Comparison of ENCODE assay signal across 34 mouse cellular contexts in genomic region chr16:93575574-93575973, GRCm38 (mm10). TPM values are rescaled to one million over a fixed set of nuclear protein-coding genes. Genes with fewer than 3 reads are reported as not detected.
DNase-seq lines count a peak whose midpoint lies in the region; ATAC-seq and TF ChIP-seq lines count a peak whose summit lies in the region.
"Had no signal": no experiment of that assay in that cellular context is flagged by ENCODE, and none has a peak within 500 bp of the region (broad histone marks: within the 10 kb centered on the region; RNA-seq: fewer than 3 reads in every experiment).

No protein-coding gene starts in this region.

- H3K27ac ChIP-seq in hindbrain, embryonic 13.5 days = no peak overlapping the region
- H3K27ac ChIP-seq in hindbrain, postnatal 0 days = no peak overlapping the region
- no peak overlapping the region for H3K27ac ChIP-seq in neural tube, embryonic 14.5 days (ENCODE audit: low read depth, low read length)
- no peak overlapping the region for H3K27ac ChIP-seq in neural tube, embryonic 15.5 days (replicated peaks)
- no peak overlapping the region for H3K27ac ChIP-seq in cerebellum, adult 2 months (ENCODE audit: insufficient read depth, low read length)
- H3K27ac ChIP-seq: forebrain, embryonic 15.5 days; heart, adult 2 months; hindbrain, embryonic 15.5 days; limb, embryonic 15.5 days; liver, embryonic 15.5 days; midbrain, embryonic 13.5 days had no signal

- TF ChIP-seq POLR2A in cerebellum, adult 2 months (IDR thresholded peaks at IDR 0.05; ENCODE audit: borderline replicate concordance, insufficient read depth, low read length) = no peak

- 0 out of 2 replicates have a peak, but pooled peaks have one; percentile 28 for ATAC-seq in hindbrain, embryonic 13.5 days (ENCODE audit: low FRiP score)
- no peak for ATAC-seq in hindbrain, postnatal 0 days
- peak; percentile 31; the same call in 1 of the 2 replicates for ATAC-seq in neural tube, embryonic 14.5 days (ENCODE audit: low read depth)
- ATAC-seq in neural tube, embryonic 15.5 days (ENCODE audit: low FRiP score) = no peak
- no peak for ATAC-seq in megakaryocyte, adult 5-6 weeks (ENCODE audit: poor library complexity, severe bottlenecking)
- ATAC-seq: forebrain, embryonic 15.5 days; intestine, postnatal 0 days had no signal

- no peaks in the 10 kb centered on the region for H3K9me3 ChIP-seq in hindbrain, embryonic 13.5 days
- H3K9me3 ChIP-seq in hindbrain, postnatal 0 days (ENCODE audit: low read length) = no peaks in the 10 kb centered on the region
- no peaks in the 10 kb centered on the region for H3K9me3 ChIP-seq in neural tube, embryonic 14.5 days (ENCODE audit: control insufficient read depth, low read length)
- no peaks in the 10 kb centered on the region for H3K9me3 ChIP-seq in neural tube, embryonic 15.5 days (replicated peaks)
- H3K9me3 ChIP-seq: forebrain, embryonic 10.5 days; forebrain, embryonic 15.5 days; heart, embryonic 12.5 days; hindbrain, embryonic 15.5 days; limb, embryonic 10.5 days; limb, embryonic 15.5 days; liver, embryonic 15.5 days; midbrain, embryonic 13.5 days had no signal

- no peak for TF ChIP-seq CTCF in hindbrain, postnatal 0 days (IDR thresholded peaks at IDR 0.05; ENCODE audit: low read depth)
- no peak for TF ChIP-seq CTCF in cerebellum, adult 2 months (IDR thresholded peaks at IDR 0.05; ENCODE audit: borderline replicate concordance, insufficient read depth, low read depth, low read length)

- no peak overlapping the region for H3K9ac ChIP-seq in hindbrain, embryonic 13.5 days
- H3K9ac ChIP-seq in hindbrain, postnatal 0 days (replicated peaks; ENCODE audit: low read length) = no peak overlapping the region
- no peak overlapping the region for H3K9ac ChIP-seq in neural tube, embryonic 14.5 days (replicated peaks; ENCODE audit: low read depth, low read length)
- no peak overlapping the region for H3K9ac ChIP-seq in neural tube, embryonic 15.5 days (replicated peaks)
- H3K9ac ChIP-seq: forebrain, embryonic 15.5 days; heart, embryonic 12.5 days; hindbrain, embryonic 15.5 days; limb, embryonic 15.5 days; liver, embryonic 15.5 days; midbrain, embryonic 13.5 days had no signal

- DNase-seq in hindbrain, postnatal 0 days (ENCODE audit: low spot score) = no peak
- peak; percentile 18 for DNase-seq in induced T-regulatory cell, adult 2 months (ENCODE audit: low read depth)
- DNase-seq in cerebellum, adult 2 months = no peak
- DNase-seq: adrenal gland, adult 2 months; adrenal gland, postnatal 36 days; cerebellum, adult 18-20 months; cerebellum, postnatal 25 days; gastrocnemius, postnatal 25 days; heart, adult 2 months; kidney, adult 9 months; kidney, postnatal 10 days; right cerebral cortex, postnatal 4 days had no signal

- WGBS in hindbrain, embryonic 13.5 days = 78% methylated on average over 5 of the region's 5 CpGs
- 82% methylated on average over 5 of the region's 5 CpGs for WGBS in hindbrain, postnatal 0 days
- 81% methylated on average over 5 of the region's 5 CpGs for WGBS in neural tube, embryonic 14.5 days
- 79% methylated on average over 5 of the region's 5 CpGs for WGBS in neural tube, embryonic 15.5 days
- 61% methylated on average over 5 of the region's 5 CpGs for WGBS in cerebellum, adult 2 months

- H3K36me3 ChIP-seq in hindbrain, embryonic 13.5 days = no peaks in the 10 kb centered on the region
- H3K36me3 ChIP-seq in hindbrain, postnatal 0 days (ENCODE audit: insufficient read depth, low read length) = no peaks in the 10 kb centered on the region
- no peaks in the 10 kb centered on the region for H3K36me3 ChIP-seq in neural tube, embryonic 14.5 days (ENCODE audit: control insufficient read depth, insufficient read depth, low read length)
- H3K36me3 ChIP-seq in neural tube, embryonic 15.5 days = no peaks in the 10 kb centered on the region
- H3K36me3 ChIP-seq: forebrain, embryonic 10.5 days; forebrain, embryonic 15.5 days; heart, embryonic 12.5 days; hindbrain, embryonic 15.5 days; limb, embryonic 10.5 days; limb, embryonic 15.5 days; liver, embryonic 15.5 days; midbrain, embryonic 13.5 days had no signal

- no peak overlapping the region for H3K4me2 ChIP-seq in hindbrain, embryonic 13.5 days
- no peak overlapping the region for H3K4me2 ChIP-seq in hindbrain, postnatal 0 days (ENCODE audit: low read depth, low read length)
- H3K4me2 ChIP-seq in neural tube, embryonic 14.5 days (ENCODE audit: low read depth, low read length) = no peak overlapping the region
- no peak overlapping the region for H3K4me2 ChIP-seq in neural tube, embryonic 15.5 days
- H3K4me2 ChIP-seq: forebrain, embryonic 15.5 days; heart, embryonic 12.5 days; hindbrain, embryonic 15.5 days; limb, embryonic 15.5 days; liver, embryonic 15.5 days; midbrain, embryonic 13.5 days had no signal

- no peak overlapping the region for H3K4me3 ChIP-seq in hindbrain, embryonic 13.5 days
- no peak overlapping the region for H3K4me3 ChIP-seq in hindbrain, postnatal 0 days (ENCODE audit: low read length)
- H3K4me3 ChIP-seq in neural tube, embryonic 14.5 days (ENCODE audit: low read depth, low read length) = no peak overlapping the region
- no peak overlapping the region for H3K4me3 ChIP-seq in neural tube, embryonic 15.5 days (replicated peaks)
- H3K4me3 ChIP-seq in cerebellum, adult 2 months (replicated peaks; ENCODE audit: insufficient read depth, low read depth, low read length) = no peak overlapping the region
- H3K4me3 ChIP-seq: forebrain, embryonic 10.5 days; forebrain, embryonic 15.5 days; heart, adult 2 months; heart, embryonic 12.5 days; hindbrain, embryonic 15.5 days; limb, embryonic 10.5 days; limb, embryonic 15.5 days; liver, embryonic 15.5 days; megakaryocyte, embryonic 14.5 days; midbrain, embryonic 13.5 days had no signal

- no peaks in the 10 kb centered on the region for H3K27me3 ChIP-seq in hindbrain, embryonic 13.5 days
- H3K27me3 ChIP-seq in hindbrain, postnatal 0 days (ENCODE audit: insufficient read depth, low read length) = no peaks in the 10 kb centered on the region
- no peaks in the 10 kb centered on the region for H3K27me3 ChIP-seq in neural tube, embryonic 14.5 days (ENCODE audit: control insufficient read depth, insufficient read depth, low read length)
- no peaks in the 10 kb centered on the region; the same call in 1 of the 2 replicates for H3K27me3 ChIP-seq in neural tube, embryonic 15.5 days (replicated peaks)
- no peaks in the 10 kb centered on the region for H3K27me3 ChIP-seq in cerebellum, adult 2 months (ENCODE audit: control insufficient read depth, insufficient read depth, low read length)
- H3K27me3 ChIP-seq: forebrain, embryonic 15.5 days; limb, embryonic 15.5 days; liver, embryonic 15.5 days; midbrain, embryonic 13.5 days had no signal

- peaks cover 12% of the 10 kb centered on the region for H3K4me1 ChIP-seq in hindbrain, embryonic 13.5 days (replicated peaks)
- H3K4me1 ChIP-seq in hindbrain, postnatal 0 days (ENCODE audit: insufficient read depth, low read length) = no peaks in the 10 kb centered on the region
- H3K4me1 ChIP-seq in neural tube, embryonic 14.5 days (ENCODE audit: control insufficient read depth, insufficient read depth, low read length) = no peaks in the 10 kb centered on the region
- H3K4me1 ChIP-seq in neural tube, embryonic 15.5 days = peaks cover 9% of the 10 kb centered on the region; the same call in 1 of the 2 replicates
- no peaks in the 10 kb centered on the region for H3K4me1 ChIP-seq in cerebellum, adult 2 months (ENCODE audit: control insufficient read depth, insufficient read depth, low read length)
- H3K4me1 ChIP-seq: forebrain, embryonic 15.5 days; hindbrain, embryonic 15.5 days; liver, embryonic 15.5 days; midbrain, embryonic 13.5 days had no signal

RNA-seq across cellular contexts. Expression of gene Setd4, which starts 28.3 kb away (rescaled TPM):
- polyA plus RNA-seq in hindbrain, embryonic 13.5 days (2015; fragmentation: Nextera tagmentation; extraction: Ambion mirVana) = 17.3 and 18.6 TPM in 2 replicates
- 10.3 and 29.0 TPM in 2 replicates for total RNA-seq in hindbrain, postnatal 0 days (2014; rRNA removed)
- polyA plus RNA-seq in hindbrain, postnatal 0 days (2015; fragmentation: Nextera tagmentation; extraction: Ambion mirVana) = 13.4 and 13.8 TPM in 2 replicates
- 12.3 and 19.9 TPM in 2 replicates for polyA plus RNA-seq in neural tube, embryonic 14.5 days (2014; fragmentation: Nextera tagmentation; extraction: Ambion mirVana)
- 18.0 and 18.9 TPM in 2 replicates for polyA plus RNA-seq in neural tube, embryonic 15.5 days (2015; fragmentation: Nextera tagmentation; extraction: Ambion mirVana)
- polyA plus RNA-seq in cerebellum, adult 2 months (2012; rRNA removed) = 15.7 and 16.3 TPM in 2 replicates
- 3.9 and 6.7 TPM in 2 replicates for total RNA-seq in megakaryocyte, adult 5-6 weeks (2015)
- total RNA-seq in megakaryocyte, adult 5-6 weeks (2017) = 1.9 and 2.7 TPM in 2 replicates

RNA-seq across cellular contexts. Expression of gene Cbr1, which starts 30.1 kb away (rescaled TPM):
- polyA plus RNA-seq in hindbrain, embryonic 13.5 days (2015; fragmentation: Nextera tagmentation; extraction: Ambion mirVana) = 150 and 162 TPM in 2 replicates
- 76.3 and 96.9 TPM in 2 replicates for total RNA-seq in hindbrain, postnatal 0 days (2014; rRNA removed)
- 113 and 119 TPM in 2 replicates for polyA plus RNA-seq in hindbrain, postnatal 0 days (2015; fragmentation: Nextera tagmentation; extraction: Ambion mirVana)
- 143 and 146 TPM in 2 replicates for polyA plus RNA-seq in neural tube, embryonic 14.5 days (2014; fragmentation: Nextera tagmentation; extraction: Ambion mirVana)
- polyA plus RNA-seq in neural tube, embryonic 15.5 days (2015; fragmentation: Nextera tagmentation; extraction: Ambion mirVana) = 133 and 155 TPM in 2 replicates
- 121 and 129 TPM in 2 replicates for polyA plus RNA-seq in cerebellum, adult 2 months (2012; rRNA removed)
- total RNA-seq in megakaryocyte, adult 5-6 weeks (2015) = 3.2 and 4.8 TPM in 2 replicates
- total RNA-seq in megakaryocyte, adult 5-6 weeks (2017) = 4.8 and 6.6 TPM in 2 replicates

RNA-seq across cellular contexts. Expression of gene Gm5678, which starts 52.3 kb away (rescaled TPM):
- polyA plus RNA-seq in hindbrain, embryonic 13.5 days (2015; fragmentation: Nextera tagmentation; extraction: Ambion mirVana) = not detected in 2 replicates
- total RNA-seq in hindbrain, postnatal 0 days (2014; rRNA removed) = not detected in 2 replicates
- not detected in 2 replicates for polyA plus RNA-seq in hindbrain, postnatal 0 days (2015; fragmentation: Nextera tagmentation; extraction: Ambion mirVana)
- polyA plus RNA-seq in neural tube, embryonic 14.5 days (2014; fragmentation: Nextera tagmentation; extraction: Ambion mirVana) = 0.30 TPM in 1 of 2 replicates, not detected in the other
- polyA plus RNA-seq in neural tube, embryonic 15.5 days (2015; fragmentation: Nextera tagmentation; extraction: Ambion mirVana) = not detected in 2 replicates
- polyA plus RNA-seq in cerebellum, adult 2 months (2012; rRNA removed) = 0.11 TPM in 1 of 2 replicates, not detected in the other
- total RNA-seq in megakaryocyte, adult 5-6 weeks (2015) = not detected in 2 replicates
- not detected in 2 replicates for total RNA-seq in megakaryocyte, adult 5-6 weeks (2017)
- total RNA-seq: hematopoietic stem cell, adult 5-6 weeks; monocyte, adult 5-6 weeks; neutrophil, adult 5-6 weeks had no signal
- polyA plus RNA-seq: adrenal gland, adult 2 months; embryonic facial prominence, embryonic 11.5 days; forebrain, embryonic 10.5 days; forebrain, embryonic 15.5 days; heart, adult 2 months; heart, embryonic 12.5 days; heart, postnatal 0 days; hindbrain, embryonic 15.5 days; intestine, postnatal 0 days; large intestine, adult 2 months; limb, embryonic 10.5 days; limb, embryonic 15.5 days; liver, embryonic 15.5 days; lung, embryonic 16.5 days; midbrain, embryonic 13.5 days; spleen, adult 2 months had no signal

Comparison
In these comparisons a context has a peak if more than half of its experiments do, and no peak if none do; other contexts are left out.
1. ATAC-seq: peak in hindbrain, embryonic 13.5 days (single experiment) and neural tube, embryonic 14.5 days (single experiment); none in hindbrain, postnatal 0 days (single experiment), neural tube, embryonic 15.5 days (single experiment) and megakaryocyte, adult 5-6 weeks (single experiment).